Mouse (Mus musculus) heart, adult 8-10 months (tissue): ENCODE results near the gene Tspan32. TPM values are rescaled to one million over a fixed set of nuclear protein-coding genes. Genes with fewer than 3 reads are reported as not detected.

Source experiments
- DNase-seq: peaks from one replicate; pipeline ENCODE4 v3.0.0; 2022; ENCODE audit warnings: low spot score
- total RNA-seq, 4 experiments: library from RNA; stranded (reverse); gene quantifications; 2 replicates each; pipeline ENCODE4 v1.2.4; 2022

Gene Tspan32
- total RNA-seq, 4 experiments from 2014 or later: 0.27 to 2.8 (median 0.52) TPM

DNA sequence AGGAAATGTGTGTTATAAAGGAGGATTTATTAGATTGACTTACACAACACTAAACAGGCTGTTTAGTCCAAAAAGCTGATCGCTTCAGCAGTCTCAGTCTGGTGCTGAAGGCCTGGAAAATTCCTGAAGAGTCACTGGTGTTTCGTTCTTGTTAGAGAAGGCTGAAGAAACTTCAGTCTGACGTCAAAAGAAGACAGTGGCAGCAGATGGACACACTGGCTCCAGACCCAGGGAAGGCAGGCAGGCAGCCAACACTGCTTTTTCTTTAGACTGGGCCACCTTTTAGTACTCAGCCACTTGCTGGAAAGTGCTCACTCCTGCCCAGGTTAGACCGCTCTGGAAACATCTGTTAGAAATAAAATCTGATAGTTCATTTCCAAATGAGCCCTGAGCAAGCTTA is 28.7 kb downstream of the Tspan32 start:
- DNase-seq: no peak

GRCm38 (mm10) chr7:143034112-143034511 is 29.3 kb downstream of the Tspan32 start:
- no peak for DNase-seq

- DNase-seq: peak; percentile 69
Measured at GRCm38 (mm10) chr7:143034519-143035450, 29.9 kb downstream of the Tspan32 start.

- no peak for DNase-seq
Measured at GRCm38 (mm10) chr7:143036787-143037186, 31.9 kb downstream of the Tspan32 start.

DNA sequence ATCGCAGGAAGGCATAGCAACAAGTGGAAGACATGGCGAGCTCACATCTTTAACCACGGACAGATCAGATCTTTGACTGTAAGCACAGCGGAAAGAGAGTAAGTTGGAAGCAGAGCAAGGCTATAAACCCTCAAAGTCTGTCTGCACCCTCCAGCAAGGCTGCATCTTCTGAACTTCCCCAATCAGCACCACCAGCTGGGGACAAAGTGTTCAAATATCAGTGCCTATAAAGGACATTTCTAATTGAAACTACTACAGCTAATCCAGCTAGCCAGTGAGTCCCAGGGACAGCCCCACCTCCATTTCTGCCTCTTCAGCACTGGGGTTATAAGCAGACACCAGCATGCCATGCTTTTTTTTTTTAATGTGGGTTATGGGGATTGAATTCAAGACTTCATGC is 32.5 kb downstream of the Tspan32 start:
- DNase-seq: no peak

DNA sequence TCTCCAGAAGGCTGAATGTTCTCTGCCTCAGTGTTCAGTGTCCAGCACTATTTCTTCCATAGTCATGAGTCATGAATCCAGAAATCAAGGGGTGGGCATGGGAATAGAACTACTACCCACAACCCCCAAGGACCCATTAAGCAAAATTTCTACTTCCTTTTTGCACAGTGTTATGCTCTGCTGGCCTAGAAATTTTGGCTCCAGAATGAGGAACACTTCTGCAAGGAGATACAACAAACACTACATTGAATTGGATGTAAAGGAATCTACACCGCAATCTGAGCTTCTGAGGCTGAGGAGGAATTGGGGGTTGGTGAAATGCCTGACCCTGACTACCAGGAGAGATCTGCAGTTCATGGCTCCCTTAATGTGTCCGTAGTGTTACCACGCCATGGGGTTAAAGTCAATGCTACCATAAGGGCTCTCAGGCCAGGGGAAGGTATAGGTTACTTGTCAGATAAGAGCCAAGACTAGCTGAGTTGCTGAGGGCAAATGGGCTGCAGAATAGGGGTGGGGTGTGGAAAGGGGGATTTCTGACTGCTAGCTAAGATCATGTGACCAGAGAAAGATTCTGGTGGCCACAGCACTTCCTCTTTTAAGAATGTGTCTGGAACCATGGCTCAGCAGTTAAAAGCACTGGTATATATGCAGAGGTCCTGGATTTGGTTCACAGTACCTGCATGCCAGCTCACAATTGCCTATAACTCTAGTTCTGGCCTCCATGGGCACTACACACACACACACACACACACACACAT is 33.5 kb downstream of the Tspan32 start:
- no peak for DNase-seq

- DNase-seq: no peak
Measured at GRCm38 (mm10) chr7:143040561-143040960, 35.7 kb downstream of the Tspan32 start.

- DNase-seq: peak; percentile 83
Measured at GRCm38 (mm10) chr7:143041138-143041822, 36.4 kb downstream of the Tspan32 start.

DNA sequence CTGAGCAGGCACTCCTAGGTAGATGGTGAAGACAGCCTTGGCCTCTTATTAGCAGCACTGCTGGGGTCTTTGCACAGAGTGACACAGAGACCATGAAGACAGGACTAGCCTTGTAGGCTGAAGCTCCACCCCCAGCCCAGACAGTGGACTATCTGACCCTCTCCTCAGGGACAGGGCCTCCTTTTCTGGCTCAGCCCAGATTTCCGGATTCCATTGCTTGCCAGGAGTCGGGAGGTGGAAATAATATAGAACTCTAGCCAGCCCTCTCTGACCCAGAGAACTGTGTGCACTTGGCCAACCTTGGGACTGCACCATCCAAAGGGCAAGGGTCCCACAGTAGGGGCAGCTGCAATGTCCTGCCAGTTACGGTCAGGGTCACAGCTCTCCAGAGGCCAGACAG is 37.2 kb downstream of the Tspan32 start:
- peak; percentile 91 for DNase-seq

- no peak for DNase-seq
Measured at GRCm38 (mm10) chr7:143042897-143043300, 38.1 kb downstream of the Tspan32 start.

DNA sequence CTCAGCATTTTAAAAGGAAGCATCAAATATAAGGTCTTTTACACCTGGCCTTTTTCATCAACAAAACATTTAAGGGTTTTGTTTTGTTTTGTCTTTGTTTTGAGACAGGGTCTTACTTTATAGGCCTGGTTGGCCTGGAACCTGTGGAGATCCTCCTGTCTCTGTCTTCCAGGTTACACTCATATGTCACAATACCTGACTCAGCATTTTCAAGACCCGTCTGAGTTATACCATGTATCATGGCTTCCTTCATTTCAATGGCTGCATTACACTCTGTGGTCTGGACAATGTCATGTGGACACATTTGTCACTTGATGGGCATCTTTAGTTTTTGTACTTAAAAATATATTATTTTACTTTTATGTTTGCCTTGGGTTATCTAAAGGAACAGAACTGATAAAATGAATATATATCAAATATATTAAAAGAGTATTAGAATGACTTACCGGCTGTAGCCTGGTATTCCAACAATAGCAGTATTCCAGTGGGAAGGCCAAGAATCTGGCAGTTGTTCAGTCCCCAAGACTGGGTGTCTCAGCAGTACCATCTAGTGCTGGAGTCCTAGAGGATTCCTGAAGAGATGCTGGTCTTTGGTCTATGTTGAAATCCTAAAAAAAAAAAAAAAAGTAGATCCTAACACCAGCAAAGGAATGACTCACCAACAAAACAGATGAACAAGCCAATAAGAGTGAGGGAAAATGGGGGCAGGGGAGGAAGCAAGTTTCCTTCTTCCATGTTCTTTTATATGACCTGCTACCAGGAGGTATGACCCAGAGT is 39.4 kb downstream of the Tspan32 start:
- DNase-seq: no peak

DNA sequence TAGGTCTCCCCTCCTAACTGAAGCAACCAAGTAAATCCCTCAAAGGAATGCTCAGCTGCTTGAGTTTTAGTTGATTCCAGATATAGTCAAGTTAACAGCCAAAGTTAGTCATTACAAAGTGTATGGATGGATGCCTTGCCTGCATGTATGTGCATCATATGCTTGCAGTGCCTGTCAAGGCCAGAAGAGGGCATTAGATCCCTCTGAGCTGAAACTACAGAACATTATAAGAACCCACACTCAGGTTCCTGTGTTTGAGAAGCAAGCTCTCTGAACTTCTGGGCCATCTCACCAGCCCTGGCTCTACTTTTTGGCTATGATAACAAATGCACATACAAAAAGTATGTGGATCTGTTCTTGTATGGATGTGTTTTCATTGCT is 40.0 kb downstream of the Tspan32 start:
- DNase-seq: no peak

DNA sequence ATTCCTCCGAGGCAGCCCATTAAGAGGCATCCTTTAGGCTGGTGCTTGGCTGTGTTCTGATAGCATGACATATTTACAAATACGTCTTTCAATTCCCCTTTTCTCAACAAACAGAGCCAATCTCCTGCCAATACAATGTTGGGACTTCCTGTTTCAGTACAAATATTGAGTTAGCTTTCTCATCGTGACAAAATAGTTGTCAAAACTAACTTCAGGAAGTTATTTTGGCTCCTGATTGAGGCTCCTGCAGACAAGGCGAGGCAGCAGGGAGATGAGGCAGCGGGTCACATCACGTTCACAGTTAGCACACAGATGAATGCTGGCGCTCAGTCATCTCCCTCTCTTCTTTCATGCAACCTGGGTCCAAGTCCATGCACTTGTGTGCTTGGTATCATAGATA is 41.5 kb downstream of the Tspan32 start:
- no peak for DNase-seq

DNA sequence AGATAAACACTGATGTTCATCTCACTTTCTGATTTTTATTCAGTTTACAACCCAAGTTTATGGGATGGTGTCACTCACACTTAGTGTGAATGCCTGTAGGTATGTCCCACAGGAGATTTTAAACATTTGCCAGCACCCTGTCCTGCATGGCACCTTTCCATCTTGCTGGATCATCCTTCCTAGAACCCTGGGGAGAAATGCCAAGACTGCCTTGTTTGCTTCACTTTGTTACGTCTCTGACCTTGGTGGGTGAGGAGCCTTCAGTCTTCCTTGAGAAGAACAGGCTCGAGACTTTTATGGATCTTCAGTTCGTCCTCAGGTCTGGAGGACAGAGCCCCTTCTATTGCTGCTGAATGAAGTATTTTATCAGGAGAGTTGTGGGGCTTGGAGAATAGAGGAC is 44.5 kb downstream of the Tspan32 start:
- no peak for DNase-seq

DNA sequence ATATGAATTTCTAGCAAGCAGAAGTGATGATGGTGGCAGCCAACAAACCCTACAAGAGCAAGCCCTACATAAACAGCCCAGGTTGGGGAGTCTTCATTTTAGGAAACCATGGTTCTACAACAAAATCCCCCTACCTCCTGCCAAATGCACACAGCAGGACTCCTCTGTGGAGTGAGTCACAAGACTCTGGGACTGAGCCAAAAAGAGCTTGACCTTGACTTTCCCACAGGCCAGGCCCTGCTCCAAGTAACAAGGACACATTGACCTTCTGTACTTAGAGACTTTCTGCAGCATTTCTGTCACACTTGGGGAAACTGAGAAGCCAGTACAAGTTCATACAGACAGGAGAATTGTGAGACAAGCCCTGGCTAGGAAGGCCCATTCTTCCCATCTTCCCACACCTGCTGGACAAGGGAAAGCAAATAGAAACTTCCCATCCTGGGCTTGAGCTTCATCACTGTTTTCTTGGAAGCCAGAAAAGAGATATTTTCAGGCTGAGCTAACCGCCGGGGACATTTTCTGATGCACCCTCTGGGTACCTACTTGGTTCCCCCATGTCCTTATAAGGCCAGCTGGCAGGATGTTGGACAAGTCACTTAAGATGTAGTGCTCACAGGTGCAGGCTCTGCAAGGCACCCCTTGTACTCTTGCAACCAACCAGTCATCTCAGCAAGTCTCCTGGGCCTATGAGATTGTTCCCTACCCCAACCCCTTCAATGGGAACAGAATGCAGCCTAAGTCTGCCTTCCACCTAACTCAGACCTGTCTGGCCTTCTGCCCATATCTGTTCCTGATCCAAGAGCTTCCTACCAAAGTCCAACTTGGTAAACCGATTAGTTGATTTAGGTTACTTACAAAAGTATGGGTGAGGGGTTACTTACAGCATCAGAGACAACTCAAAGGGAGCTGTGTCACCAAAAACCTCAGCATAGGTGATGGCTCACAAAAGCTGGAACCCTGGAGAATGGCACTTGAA is 45.3 kb downstream of the Tspan32 start:
- peak; percentile 75 for DNase-seq

GRCm38 (mm10) chr7:143051316-143051715 is 46.5 kb downstream of the Tspan32 start:
- no peak for DNase-seq

DNA sequence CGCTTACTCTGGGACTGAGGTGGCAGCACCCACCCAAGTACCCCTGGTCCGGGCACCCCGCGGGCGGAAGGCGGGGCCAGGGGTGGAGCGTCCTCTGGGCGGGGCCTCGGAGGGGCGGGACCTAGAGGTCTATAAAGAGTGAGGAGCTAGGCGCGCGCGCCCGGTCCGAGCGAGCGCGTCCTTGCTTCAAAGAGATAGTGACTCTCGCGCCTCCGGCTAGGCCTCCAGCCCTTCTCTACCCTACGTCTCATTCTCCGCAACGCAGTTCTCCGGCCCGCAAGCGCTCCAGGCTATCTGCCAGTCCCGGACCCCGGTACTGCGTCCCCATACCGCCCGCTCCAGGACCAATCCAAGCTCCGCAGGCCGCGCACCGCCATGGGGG is 47.8 kb downstream of the Tspan32 start, which contains the start of gene Cd81:
Gene Cd81 (plus strand): TSS at position 114 of the 382 bp plus-strand sequence.
- peak; percentile 87 for DNase-seq

GRCm38 (mm10) chr7:143053008-143053899 is 48.4 kb downstream of the Tspan32 start:
- DNase-seq: peak; percentile 59
